Mouse (Mus musculus): Measurements from ENCODE around the gene Glrx5. TPM values are rescaled to one million over a fixed set of nuclear protein-coding genes. Genes with fewer than 3 reads are reported as not detected.
A peak's percentile ranks its signal among the peaks of the same experiment; 100 is the strongest.

Gene Glrx5
- polyA plus RNA-seq, 1 experiment: 245 TPM

DNA sequence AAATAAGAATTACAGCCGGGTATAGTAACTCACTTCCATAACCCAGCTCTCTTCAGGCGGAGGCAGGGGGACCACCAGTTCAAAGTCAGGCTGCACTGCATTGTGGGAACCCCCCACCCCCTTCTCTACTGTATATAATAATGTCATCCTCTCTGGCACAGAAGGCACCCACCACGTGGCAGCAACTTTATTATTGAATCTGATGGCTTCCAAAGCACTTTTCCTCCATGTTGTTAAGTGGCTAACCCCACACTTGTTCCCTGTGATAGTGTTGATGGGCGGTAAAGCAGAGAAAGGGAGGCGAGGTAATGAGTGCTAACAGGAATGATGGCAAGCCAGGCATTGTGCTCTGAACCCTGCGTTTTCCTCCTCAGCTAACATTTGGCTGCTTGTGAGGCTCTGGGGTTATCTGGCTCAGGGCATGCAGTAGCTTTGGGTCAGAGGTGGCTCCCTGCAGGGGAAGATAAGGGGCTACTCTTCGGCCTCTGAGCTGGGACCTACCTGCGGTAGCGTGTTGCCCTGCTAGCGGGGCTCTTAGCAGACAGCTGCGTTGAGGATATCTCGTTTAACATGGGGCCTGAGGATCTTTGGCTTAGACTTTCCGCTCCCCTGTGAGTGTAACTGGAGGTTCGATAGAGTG, 1.8 kb downstream of the Glrx5 start:
- Histone ChIP-seq H3K36me3 (ENCODE audit: control insufficient read depth) (peaks cover 86% of the 10 kb centered on the region), H3K27me3 (ENCODE audit: control insufficient read depth) (no peaks in the 10 kb centered on the region), H3K4me1 (ENCODE audit: control insufficient read depth) (peaks cover 76% of the 10 kb centered on the region), H3K4me3 (replicated peaks) (peak overlapping the region; percentile 79), H3K9me3 (ENCODE audit: control insufficient read depth, low read length) (no peaks in the 10 kb centered on the region)
- peak; percentile 98 for TF ChIP-seq GATA1 (IDR thresholded peaks at IDR 0.05; ENCODE audit: low read length)
- peak; percentile 96 for TF ChIP-seq TAL1 (IDR thresholded peaks at IDR 0.05; ENCODE audit: low read length)

DNA sequence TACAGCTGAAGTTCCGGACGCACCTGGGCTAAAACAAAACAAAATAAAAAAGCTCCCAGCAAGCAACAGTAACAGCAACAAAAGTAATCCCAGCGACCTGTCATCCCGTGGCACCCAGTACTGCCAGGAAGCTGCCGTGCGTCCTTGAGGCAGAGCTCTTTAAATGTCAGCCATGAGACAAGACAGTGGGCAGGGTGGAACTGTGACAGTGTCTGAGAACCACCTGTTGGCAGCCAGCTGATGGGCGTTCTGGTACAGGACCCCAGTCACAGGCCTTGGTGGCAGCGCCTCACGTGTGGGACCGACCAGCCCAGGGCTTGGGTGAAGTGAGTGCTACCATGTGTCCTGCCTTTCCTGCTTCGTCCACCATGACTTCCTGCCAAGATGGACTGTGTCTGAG, 5.7 kb downstream of the Glrx5 start:
- Histone ChIP-seq H3K36me3 (ENCODE audit: control insufficient read depth) (peaks cover 100% of the 10 kb centered on the region), H3K27me3 (ENCODE audit: control insufficient read depth) (no peaks in the 10 kb centered on the region; the same call in 1 of the 2 replicates), H3K9me3 (ENCODE audit: control insufficient read depth, low read length) (peaks cover 3% of the 10 kb centered on the region; the same call in 1 of the 2 replicates), H3K4me3 (replicated peaks) (peak overlapping the region; percentile 79), H3K4me1 (ENCODE audit: control insufficient read depth) (peaks cover 88% of the 10 kb centered on the region)
- no peak for TF ChIP-seq TAL1 (IDR thresholded peaks at IDR 0.05; ENCODE audit: low read length)
- no peak for TF ChIP-seq GATA1 (IDR thresholded peaks at IDR 0.05; ENCODE audit: low read length)

DNA sequence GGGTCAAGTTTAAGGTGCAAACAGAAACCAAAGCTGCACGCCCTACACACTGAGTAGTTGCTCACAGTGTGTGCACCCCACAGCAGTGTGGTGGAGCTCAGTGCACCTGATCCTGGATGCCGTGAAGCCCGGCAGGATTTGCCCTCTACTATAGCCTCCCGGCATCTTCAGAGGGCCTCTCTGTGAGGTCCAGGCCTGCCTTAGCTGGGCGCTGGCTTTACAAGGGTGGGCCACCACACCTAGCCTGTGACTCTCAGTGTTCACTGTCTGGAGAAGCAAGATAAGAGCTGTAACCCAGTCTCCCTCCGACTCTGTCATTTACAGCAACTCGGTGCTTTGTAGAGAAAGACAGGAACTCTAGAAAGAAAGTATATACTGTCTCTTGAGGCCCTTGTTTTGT, 6.4 kb downstream of the Glrx5 start:
- no peaks in the 10 kb centered on the region; the same call in 1 of the 2 replicates for H3K27me3 ChIP-seq (ENCODE audit: control insufficient read depth)
- H3K9me3 ChIP-seq (ENCODE audit: control insufficient read depth, low read length): peaks cover 3% of the 10 kb centered on the region; the same call in 1 of the 2 replicates
- H3K4me1 ChIP-seq (ENCODE audit: control insufficient read depth): peaks cover 94% of the 10 kb centered on the region
- peaks cover 100% of the 10 kb centered on the region for H3K36me3 ChIP-seq (ENCODE audit: control insufficient read depth)
- peak overlapping the region; percentile 79 for H3K4me3 ChIP-seq (replicated peaks)
- peak; percentile 79 for TF ChIP-seq GATA1 (IDR thresholded peaks at IDR 0.05; ENCODE audit: low read length)
- peak; percentile 88 for TF ChIP-seq TAL1 (IDR thresholded peaks at IDR 0.05; ENCODE audit: low read length)

DNA sequence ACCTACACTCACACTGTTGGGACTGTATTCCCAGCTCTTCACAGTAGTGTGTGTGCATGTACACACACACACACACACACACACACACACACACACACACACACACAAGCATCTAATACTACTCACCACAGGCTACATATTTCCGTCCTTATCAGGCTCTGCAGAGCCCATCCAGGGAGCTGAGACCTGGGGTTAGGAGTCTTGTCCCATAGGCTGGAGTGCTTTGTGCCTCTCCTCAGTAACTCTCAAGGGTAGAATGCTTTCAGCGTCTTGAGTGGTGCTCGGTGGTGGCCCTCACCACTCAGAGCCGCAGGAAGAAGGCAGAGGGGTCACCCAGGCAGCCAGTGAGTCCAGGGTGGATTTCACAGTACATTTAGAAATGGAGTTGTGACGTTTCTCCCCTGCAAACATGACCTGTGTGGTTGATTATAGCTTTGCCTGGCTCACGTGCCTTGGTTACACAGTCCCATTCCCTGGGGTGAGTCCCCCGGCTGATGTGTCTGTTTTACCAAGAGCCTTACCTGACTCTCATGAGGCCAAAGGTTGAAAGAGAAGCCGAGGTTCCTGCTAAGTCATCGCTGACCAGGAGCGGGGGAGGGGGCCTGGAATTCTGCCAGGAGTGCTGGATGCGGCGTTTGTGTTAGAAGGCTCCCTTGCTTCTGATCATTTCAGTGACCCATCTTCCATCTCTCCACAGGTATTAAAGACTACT, 7.2 kb downstream of the Glrx5 start:
- TF ChIP-seq TAL1 (IDR thresholded peaks at IDR 0.05; ENCODE audit: low read length) (no peak), GATA1 (IDR thresholded peaks at IDR 0.05; ENCODE audit: low read length) (0 out of 2 replicates have a peak, but pooled peaks have one; percentile 18)
- Histone ChIP-seq H3K27me3 (ENCODE audit: control insufficient read depth) (no peaks in the 10 kb centered on the region; the same call in 1 of the 2 replicates), H3K4me3 (replicated peaks) (peak overlapping the region; percentile 79), H3K9me3 (ENCODE audit: control insufficient read depth, low read length) (peaks cover 4% of the 10 kb centered on the region; the same call in 1 of the 2 replicates), H3K4me1 (ENCODE audit: control insufficient read depth) (peaks cover 90% of the 10 kb centered on the region), H3K36me3 (ENCODE audit: control insufficient read depth) (peaks cover 100% of the 10 kb centered on the region)

DNA sequence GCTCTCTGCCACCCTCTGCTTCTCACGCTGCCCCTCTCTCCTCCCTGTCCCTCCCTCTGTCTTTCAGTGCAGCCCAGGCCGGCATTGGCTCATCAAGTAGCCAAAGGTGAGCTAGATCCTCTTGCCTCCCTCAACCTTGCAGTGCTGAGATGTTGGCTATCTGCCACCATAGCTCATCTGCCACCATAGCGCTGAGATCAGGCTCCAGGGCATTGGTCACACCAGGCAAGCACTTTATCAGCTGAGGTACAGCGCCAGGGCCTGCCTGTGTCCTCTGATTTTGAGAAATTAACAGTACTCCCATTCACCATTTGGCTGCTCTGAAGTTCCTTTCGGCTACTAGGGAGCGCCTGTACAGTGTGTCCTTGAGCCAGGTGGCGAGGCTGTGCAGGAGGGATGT, 8.5 kb downstream of the Glrx5 start:
- TF ChIP-seq TAL1 (IDR thresholded peaks at IDR 0.05; ENCODE audit: low read length): no peak
- no peak for TF ChIP-seq GATA1 (IDR thresholded peaks at IDR 0.05; ENCODE audit: low read length)
- H3K4me3 ChIP-seq (replicated peaks): peak overlapping the region; percentile 19
- peaks cover 82% of the 10 kb centered on the region for H3K4me1 ChIP-seq (ENCODE audit: control insufficient read depth)
- H3K27me3 ChIP-seq (ENCODE audit: control insufficient read depth): no peaks in the 10 kb centered on the region; the same call in 1 of the 2 replicates
- peaks cover 100% of the 10 kb centered on the region for H3K36me3 ChIP-seq (ENCODE audit: control insufficient read depth)
- H3K9me3 ChIP-seq (ENCODE audit: control insufficient read depth, low read length): peaks cover 11% of the 10 kb centered on the region

DNA sequence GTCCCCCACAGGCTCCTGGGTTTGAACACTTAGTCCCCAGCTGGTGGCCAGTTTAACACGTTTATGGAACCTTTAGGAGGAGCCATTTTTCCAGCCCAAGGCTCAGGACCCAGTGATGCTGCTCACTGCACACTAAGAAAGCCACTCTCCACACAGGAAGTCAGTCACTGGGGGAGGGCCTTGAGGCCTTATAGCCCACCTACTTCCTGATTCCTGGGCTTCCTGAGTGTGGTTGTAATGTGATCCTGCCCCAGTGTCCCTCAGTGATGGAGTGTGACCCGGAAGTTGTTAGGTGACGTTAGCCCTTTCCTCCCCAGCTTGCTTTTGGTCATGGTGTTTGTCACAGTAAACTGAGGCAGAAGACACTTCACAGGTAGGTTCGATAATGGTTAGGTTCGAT, 10.6 kb downstream of the Glrx5 start:
- H3K36me3 ChIP-seq (ENCODE audit: control insufficient read depth): peaks cover 98% of the 10 kb centered on the region
- no peaks in the 10 kb centered on the region; the same call in 1 of the 2 replicates for H3K27me3 ChIP-seq (ENCODE audit: control insufficient read depth)
- TF ChIP-seq TAL1 (IDR thresholded peaks at IDR 0.05; ENCODE audit: low read length): no peak
- TF ChIP-seq GATA1 (IDR thresholded peaks at IDR 0.05; ENCODE audit: low read length): no peak
- no peak overlapping the region for H3K4me3 ChIP-seq (replicated peaks)
- peaks cover 72% of the 10 kb centered on the region for H3K4me1 ChIP-seq (ENCODE audit: control insufficient read depth)
- peaks cover 22% of the 10 kb centered on the region for H3K9me3 ChIP-seq (ENCODE audit: control insufficient read depth, low read length)

DNA sequence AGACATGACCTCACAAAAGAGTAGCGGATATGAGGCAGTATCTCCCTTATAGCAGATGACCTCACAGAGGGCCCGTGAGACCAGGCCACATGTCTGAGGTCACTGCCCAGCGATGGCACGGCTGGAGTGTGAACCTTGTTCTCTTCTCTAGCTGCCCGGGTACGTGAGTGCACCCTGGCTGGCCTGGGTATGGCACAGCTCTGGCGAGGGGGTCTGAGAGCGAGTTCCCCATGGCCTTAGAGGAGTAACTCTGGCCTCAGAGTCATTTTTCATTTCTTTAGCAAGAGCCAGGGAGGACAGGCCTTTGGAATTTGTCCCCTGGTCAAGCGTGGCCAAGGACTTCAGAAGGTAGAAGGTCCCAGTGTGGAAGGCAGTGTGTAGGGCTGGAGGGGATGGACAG, 12.3 kb downstream of the Glrx5 start:
- H3K4me1 ChIP-seq (ENCODE audit: control insufficient read depth): peaks cover 70% of the 10 kb centered on the region
- H3K36me3 ChIP-seq (ENCODE audit: control insufficient read depth): peaks cover 94% of the 10 kb centered on the region
- peaks cover 22% of the 10 kb centered on the region for H3K9me3 ChIP-seq (ENCODE audit: control insufficient read depth, low read length)
- no peaks in the 10 kb centered on the region; the same call in 1 of the 2 replicates for H3K27me3 ChIP-seq (ENCODE audit: control insufficient read depth)
- no peak overlapping the region for H3K4me3 ChIP-seq (replicated peaks)
- TF ChIP-seq GATA1 (IDR thresholded peaks at IDR 0.05; ENCODE audit: low read length): no peak
- no peak for TF ChIP-seq TAL1 (IDR thresholded peaks at IDR 0.05; ENCODE audit: low read length)

DNA sequence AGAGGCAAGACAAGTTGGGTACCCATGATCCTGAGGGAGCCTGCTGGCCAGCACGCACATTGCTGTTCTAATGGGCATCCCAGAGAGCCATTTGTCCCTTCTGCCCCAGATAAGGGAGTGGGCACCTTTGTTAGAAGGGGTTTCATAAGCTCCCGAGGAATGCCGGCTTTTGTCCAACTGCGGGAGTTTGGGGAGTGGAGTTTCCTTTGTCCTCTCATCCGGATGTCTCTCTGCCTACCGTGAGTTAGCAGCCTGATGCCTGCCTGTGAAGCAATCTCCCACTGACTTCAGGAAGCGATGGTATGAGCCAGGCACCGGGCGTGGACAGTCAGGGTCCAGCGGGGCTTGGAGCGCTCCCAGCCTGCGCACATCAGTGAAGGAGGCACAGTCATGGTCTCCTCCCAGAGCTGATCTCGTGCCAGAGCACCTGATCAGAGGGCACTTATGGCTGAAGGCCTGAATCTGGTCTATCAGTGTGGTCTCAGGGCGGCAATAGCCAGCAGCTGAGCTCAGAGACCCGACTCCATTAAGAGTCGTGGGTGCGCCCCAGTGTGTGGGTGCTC, 15.9 kb downstream of the Glrx5 start:
- H3K27me3 ChIP-seq (ENCODE audit: control insufficient read depth): no peaks in the 10 kb centered on the region
- peaks cover 53% of the 10 kb centered on the region for H3K4me1 ChIP-seq (ENCODE audit: control insufficient read depth)
- peaks cover 87% of the 10 kb centered on the region for H3K36me3 ChIP-seq (ENCODE audit: control insufficient read depth)
- TF ChIP-seq TAL1 (IDR thresholded peaks at IDR 0.05; ENCODE audit: low read length) (no peak), GATA1 (IDR thresholded peaks at IDR 0.05; ENCODE audit: low read length) (no peak)
- H3K4me3 ChIP-seq (replicated peaks): no peak overlapping the region
- H3K9me3 ChIP-seq (ENCODE audit: control insufficient read depth, low read length): peaks cover 19% of the 10 kb centered on the region

DNA sequence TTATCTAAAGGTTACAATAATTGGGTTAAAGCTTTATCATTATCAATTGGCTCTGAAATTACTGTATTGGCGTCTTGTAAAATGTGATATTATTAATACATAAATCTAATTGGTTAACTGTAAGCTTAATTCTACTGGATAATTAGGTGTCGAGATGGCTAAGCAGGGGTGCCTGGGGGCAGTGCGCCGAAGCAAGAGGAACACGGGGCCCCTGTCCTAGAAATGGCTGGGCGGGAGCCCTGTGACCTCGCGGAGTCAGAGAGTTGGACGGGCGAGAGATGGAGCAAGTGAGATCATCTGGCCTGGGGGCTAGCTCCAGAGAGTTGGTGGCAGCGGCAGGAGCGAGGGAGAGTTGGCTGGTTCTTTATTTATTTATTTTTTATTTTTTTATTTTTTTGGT, 17.3 kb downstream of the Glrx5 start:
- no peak overlapping the region for H3K4me3 ChIP-seq (replicated peaks)

More for the DNA sequence above, 17.3 kb downstream of the Glrx5 start:
- no peaks in the 10 kb centered on the region for H3K27me3 ChIP-seq (ENCODE audit: control insufficient read depth)
- H3K4me1 ChIP-seq (ENCODE audit: control insufficient read depth): peaks cover 44% of the 10 kb centered on the region
- H3K36me3 ChIP-seq (ENCODE audit: control insufficient read depth): peaks cover 77% of the 10 kb centered on the region
- H3K9me3 ChIP-seq (ENCODE audit: control insufficient read depth, low read length): peaks cover 20% of the 10 kb centered on the region
- TF ChIP-seq TAL1 (IDR thresholded peaks at IDR 0.05; ENCODE audit: low read length) (no peak), GATA1 (IDR thresholded peaks at IDR 0.05; ENCODE audit: low read length) (no peak)
